Mouse (Mus musculus): ENCODE measurements around the gene Lcn9. TPM values are rescaled to one million over a fixed set of nuclear protein-coding genes. Genes with fewer than 3 reads are reported as not detected.

The Lcn9 gene
- not detected in 2 replicates for polyA plus RNA-seq (2015; fragmentation: Nextera tagmentation; extraction: Ambion mirVana)

DNA sequence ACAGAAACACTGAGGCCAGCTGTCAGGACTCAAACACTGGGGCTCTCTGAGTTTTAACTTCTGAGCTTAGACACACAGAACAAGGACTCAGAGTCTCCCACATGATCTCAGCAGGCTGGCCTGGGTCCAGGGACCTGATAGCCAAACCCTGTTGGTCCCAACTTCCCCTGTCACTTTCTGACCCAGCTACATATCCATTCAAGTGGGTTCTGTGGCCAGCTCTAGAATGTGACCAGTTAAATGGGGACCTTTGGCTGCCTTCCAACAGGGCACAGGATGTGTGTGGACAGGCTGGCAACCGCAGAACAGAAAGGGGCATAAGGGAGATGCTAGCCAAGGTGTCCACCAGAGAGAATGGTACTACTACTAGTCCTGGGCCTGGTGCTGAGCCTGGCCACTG lies at the start of gene Lcn9:
TSS of gene Lcn9 (plus strand) at position 348 of the 400 bp plus-strand sequence.

GRCm38 (mm10) chr2:25776717-25777116 lies 46.2 kb upstream of the Lcn9 start, which contains the start of gene Lcn11:
Gene Lcn11 (plus strand): TSS chr2:25777017.

GRCm38 (mm10) chr2:25781957-25782356 lies 41.0 kb upstream of the Lcn9 start, which contains the start of gene Gm13539:
Gene Gm13539 (plus strand): TSS chr2:25782257.

GRCm38 (mm10) chr2:25815748-25816147 lies 7.2 kb upstream of the Lcn9 start, which contains the start of gene Glt6d1:
Gene Glt6d1 (minus strand): TSS chr2:25815848.

DNA sequence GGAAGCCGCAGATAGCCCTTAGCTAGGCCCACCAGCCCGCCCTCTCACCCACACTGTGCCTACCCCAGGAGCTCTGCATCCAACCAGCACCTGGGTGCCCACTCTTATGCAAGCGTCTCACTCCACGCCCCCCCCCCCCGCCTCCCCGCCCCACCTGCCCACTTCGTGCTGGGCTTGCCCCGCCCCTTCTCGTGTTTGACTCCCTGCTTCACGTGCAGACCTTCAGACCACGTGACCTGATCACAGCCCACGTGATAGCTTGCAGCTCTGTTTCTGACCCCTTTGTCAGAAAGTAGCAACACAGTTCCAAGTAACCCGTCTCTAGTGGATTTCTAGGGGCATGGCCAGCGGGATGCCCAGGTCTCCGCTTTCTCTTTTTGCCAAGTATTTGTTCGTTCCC lies 24.3 kb downstream of the Lcn9 start, which contains the start of gene Sohlh1:
TSS of gene Sohlh1 (minus strand) at position 23 of the 400 bp plus-strand sequence.

GRCm38 (mm10) chr2:25863337-25864131 lies 40.6 kb downstream of the Lcn9 start, which contains the start of gene Kcnt1:
Gene Kcnt1 (plus strand): TSS chr2:25863734.

Other genes with a start within 250 kb of the Lcn9 start
- 1.0 and 3.1 TPM in 2 replicates for gene Mamdc4, start 248.3 kb upstream of the Lcn9 start, polyA plus RNA-seq (2015; fragmentation: Nextera tagmentation; extraction: Ambion mirVana)
- gene Phpt1, start 247.9 kb upstream of the Lcn9 start, polyA plus RNA-seq (2015; fragmentation: Nextera tagmentation; extraction: Ambion mirVana), result 251 and 258 TPM in 2 replicates
- gene Ajm1, start 241.4 kb upstream of the Lcn9 start, polyA plus RNA-seq (2015; fragmentation: Nextera tagmentation; extraction: Ambion mirVana), result 20.4 and 21.5 TPM in 2 replicates
- 56.5 and 61.3 TPM in 2 replicates for gene Rabl6, start 214.6 kb upstream of the Lcn9 start, polyA plus RNA-seq (2015; fragmentation: Nextera tagmentation; extraction: Ambion mirVana)
- gene Ccdc183, start 205.5 kb upstream of the Lcn9 start, polyA plus RNA-seq (2015; fragmentation: Nextera tagmentation; extraction: Ambion mirVana), result 0.45 and 0.50 TPM in 2 replicates
- 63.4 and 65.7 TPM in 2 replicates for gene Tmem141, start 201.1 kb upstream of the Lcn9 start, polyA plus RNA-seq (2015; fragmentation: Nextera tagmentation; extraction: Ambion mirVana)
- 13.4 and 13.6 TPM in 2 replicates for gene Fcna, start 195.1 kb upstream of the Lcn9 start, polyA plus RNA-seq (2015; fragmentation: Nextera tagmentation; extraction: Ambion mirVana)
- not detected in 2 replicates for gene Lcn8, start 170.0 kb upstream of the Lcn9 start, polyA plus RNA-seq (2015; fragmentation: Nextera tagmentation; extraction: Ambion mirVana)
- gene Lcn5, start 165.2 kb upstream of the Lcn9 start, polyA plus RNA-seq (2015; fragmentation: Nextera tagmentation; extraction: Ambion mirVana), result not detected in 2 replicates
- gene Lcn6, start 146.4 kb upstream of the Lcn9 start, polyA plus RNA-seq (2015; fragmentation: Nextera tagmentation; extraction: Ambion mirVana), result not detected in 2 replicates
- gene Lcn10, start 140.4 kb upstream of the Lcn9 start, polyA plus RNA-seq (2015; fragmentation: Nextera tagmentation; extraction: Ambion mirVana), result not detected in 2 replicates
- gene Obp2a, start 123.1 kb upstream of the Lcn9 start, polyA plus RNA-seq (2015; fragmentation: Nextera tagmentation; extraction: Ambion mirVana), result not detected in 2 replicates
- 259 and 263 TPM in 2 replicates for gene Bmyc, start 116.4 kb upstream of the Lcn9 start, polyA plus RNA-seq (2015; fragmentation: Nextera tagmentation; extraction: Ambion mirVana)
- gene Obp2b, start 86.1 kb upstream of the Lcn9 start, polyA plus RNA-seq (2015; fragmentation: Nextera tagmentation; extraction: Ambion mirVana), result not detected in 2 replicates
- not detected in 2 replicates for gene Lcn3, start 57.6 kb upstream of the Lcn9 start, polyA plus RNA-seq (2015; fragmentation: Nextera tagmentation; extraction: Ambion mirVana)
- gene Lcn11, start 46.1 kb upstream of the Lcn9 start, polyA plus RNA-seq (2015; fragmentation: Nextera tagmentation; extraction: Ambion mirVana), result not detected in 2 replicates
- not detected in 2 replicates for gene Gm13539, start 40.9 kb upstream of the Lcn9 start, polyA plus RNA-seq (2015; fragmentation: Nextera tagmentation; extraction: Ambion mirVana)
- not detected in 2 replicates for gene Glt6d1, start 7.3 kb upstream of the Lcn9 start, polyA plus RNA-seq (2015; fragmentation: Nextera tagmentation; extraction: Ambion mirVana)
- not detected in 2 replicates for gene Sohlh1, start 24.1 kb downstream of the Lcn9 start, polyA plus RNA-seq (2015; fragmentation: Nextera tagmentation; extraction: Ambion mirVana)
- gene Kcnt1, start 40.6 kb downstream of the Lcn9 start, polyA plus RNA-seq (2015; fragmentation: Nextera tagmentation; extraction: Ambion mirVana), result 32.2 and 34.0 TPM in 2 replicates
- 43.7 and 44.5 TPM in 2 replicates for gene Camsap1, start 160.1 kb downstream of the Lcn9 start, polyA plus RNA-seq (2015; fragmentation: Nextera tagmentation; extraction: Ambion mirVana)
- gene Ubac1, start 198.6 kb downstream of the Lcn9 start, polyA plus RNA-seq (2015; fragmentation: Nextera tagmentation; extraction: Ambion mirVana), result 156 and 162 TPM in 2 replicates